Mouse (Mus musculus): ENCODE measurements around the gene E130308A19Rik.

E130308A19Rik gene

GRCm38 (mm10) chr4:59625998-59626910 lies at the start of gene E130308A19Rik:
E130308A19Rik (plus strand) TSS chr4:59626211.
- in situ Hi-C loops (cut with MboI; ENCODE audit: low sequenced_read_pairs), result no loop called here

- in situ Hi-C loops (cut with MboI; ENCODE audit: low sequenced_read_pairs), result no loop called here
Measured at GRCm38 (mm10) chr4:59580495-59581281, 45.3 kb upstream of the E130308A19Rik start.

GRCm38 (mm10) chr4:59581314-59582185 lies 44.5 kb upstream of the E130308A19Rik start, which contains the start of gene Hsdl2:
Hsdl2 (plus strand) TSS chr4:59581563.
- in situ Hi-C loops (cut with MboI; ENCODE audit: low sequenced_read_pairs), result no loop called here

- in situ Hi-C loops (cut with MboI; ENCODE audit: low sequenced_read_pairs), result no loop called here
Measured at GRCm38 (mm10) chr4:59582186-59582585, 43.8 kb upstream of the E130308A19Rik start.

GRCm38 (mm10) chr4:59585097-59585496 lies 40.9 kb upstream of the E130308A19Rik start:
- in situ Hi-C loops (cut with MboI; ENCODE audit: low sequenced_read_pairs), result no loop called here

- in situ Hi-C loops (cut with MboI; ENCODE audit: low sequenced_read_pairs), result no loop called here
Measured at GRCm38 (mm10) chr4:59587215-59587871, 38.7 kb upstream of the E130308A19Rik start.

- in situ Hi-C loops (cut with MboI; ENCODE audit: low sequenced_read_pairs), result no loop called here
Measured at GRCm38 (mm10) chr4:59587872-59588226, 38.2 kb upstream of the E130308A19Rik start.

- in situ Hi-C loops (cut with MboI; ENCODE audit: low sequenced_read_pairs), result no loop called here
Measured at GRCm38 (mm10) chr4:59594614-59595013, 31.4 kb upstream of the E130308A19Rik start.

GRCm38 (mm10) chr4:59596556-59596955 lies 29.5 kb upstream of the E130308A19Rik start:
- in situ Hi-C loops (cut with MboI; ENCODE audit: low sequenced_read_pairs), result no loop called here

- in situ Hi-C loops (cut with MboI; ENCODE audit: low sequenced_read_pairs), result loop anchor here (25.0 kb wide), 1 partner anchor 260 kb away; no protein-coding TSS in a partner anchor
Measured at GRCm38 (mm10) chr4:59602704-59603103, 23.3 kb upstream of the E130308A19Rik start.

GRCm38 (mm10) chr4:59604892-59605291 lies 21.1 kb upstream of the E130308A19Rik start:
- in situ Hi-C loops (cut with MboI; ENCODE audit: low sequenced_read_pairs), result loop anchor here (25.0 kb wide), 1 partner anchor 257 kb away; no protein-coding TSS in a partner anchor

GRCm38 (mm10) chr4:59605501-59605900 lies 20.5 kb upstream of the E130308A19Rik start:
- in situ Hi-C loops (cut with MboI; ENCODE audit: low sequenced_read_pairs), result loop anchor here (25.0 kb wide), 1 partner anchor 257 kb away; no protein-coding TSS in a partner anchor

GRCm38 (mm10) chr4:59610411-59610810 lies 15.6 kb upstream of the E130308A19Rik start:
- in situ Hi-C loops (cut with MboI; ENCODE audit: low sequenced_read_pairs), result loop anchor here (25.0 kb wide), 1 partner anchor 252 kb away; no protein-coding TSS in a partner anchor

- in situ Hi-C loops (cut with MboI; ENCODE audit: low sequenced_read_pairs), result loop anchor here (25.0 kb wide), 1 partner anchor 247 kb away; no protein-coding TSS in a partner anchor
Measured at GRCm38 (mm10) chr4:59614986-59615385, 11.0 kb upstream of the E130308A19Rik start.

GRCm38 (mm10) chr4:59619611-59620245 lies 6.3 kb upstream of the E130308A19Rik start:
- in situ Hi-C loops (cut with MboI; ENCODE audit: low sequenced_read_pairs), result loop anchor here (25.0 kb wide), 1 partner anchor 243 kb away; no protein-coding TSS in a partner anchor

GRCm38 (mm10) chr4:59625676-59625997 lies 374 bp upstream of the E130308A19Rik start:
- in situ Hi-C loops (cut with MboI; ENCODE audit: low sequenced_read_pairs), result no loop called here

- in situ Hi-C loops (cut with MboI; ENCODE audit: low sequenced_read_pairs), result no loop called here
Measured at GRCm38 (mm10) chr4:59628255-59628654, 2.2 kb downstream of the E130308A19Rik start.

- in situ Hi-C loops (cut with MboI; ENCODE audit: low sequenced_read_pairs), result no loop called here
Measured at GRCm38 (mm10) chr4:59629076-59629874, 3.3 kb downstream of the E130308A19Rik start.

GRCm38 (mm10) chr4:59630122-59630521 lies 4.1 kb downstream of the E130308A19Rik start:
- in situ Hi-C loops (cut with MboI; ENCODE audit: low sequenced_read_pairs), result no loop called here

All from CH12F3 (cell line).